Mouse (Mus musculus): ENCODE data around the gene Tardbp. TPM values are rescaled to one million over a fixed set of nuclear protein-coding genes. Genes with fewer than 3 reads are reported as not detected.

The Tardbp gene
- total RNA-seq, 2 experiments from 2014 or later: 112 to 130 TPM

DNA sequence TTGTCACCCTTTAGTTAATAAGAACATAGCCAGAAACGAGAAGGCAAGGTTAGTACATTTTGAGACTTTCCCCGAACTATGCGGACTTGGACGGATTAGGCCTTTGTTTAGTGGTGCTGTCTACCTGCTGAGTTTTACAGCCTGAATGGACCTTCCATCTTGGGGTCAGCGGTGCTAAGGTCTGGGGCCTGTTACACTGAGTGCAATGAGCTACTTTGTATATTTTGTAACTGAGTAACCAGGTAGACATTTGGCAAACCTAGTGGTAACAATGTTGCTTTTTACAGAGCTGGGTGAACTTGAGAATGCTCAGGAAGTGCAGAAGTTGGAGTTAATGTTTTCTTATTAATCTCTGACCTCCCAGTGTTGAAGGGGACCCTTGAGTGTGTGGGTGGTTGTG lies 14.3 kb upstream of the Tardbp start:
- no peak for DNase-seq (ENCODE audit: low spot score)

DNA sequence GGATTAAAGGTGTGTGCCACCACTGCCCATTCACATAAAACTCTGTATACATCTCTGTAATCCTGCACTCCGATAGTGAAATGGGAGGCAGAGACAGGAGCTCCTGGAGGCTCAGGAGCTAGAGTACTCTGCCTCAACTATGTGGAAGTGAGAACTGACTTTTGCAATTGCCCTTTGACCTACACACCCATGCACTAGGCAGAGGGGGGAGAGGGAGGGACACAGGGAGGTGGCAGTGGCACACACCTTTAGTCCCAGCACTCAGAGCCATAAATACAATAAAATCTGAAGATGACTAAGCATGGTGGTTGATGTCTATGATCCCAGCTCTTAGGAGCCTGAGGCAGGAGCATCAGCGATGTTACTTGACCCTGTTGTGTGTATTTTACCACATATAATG lies 12.6 kb upstream of the Tardbp start:
- no peak for DNase-seq (ENCODE audit: low spot score)

DNA sequence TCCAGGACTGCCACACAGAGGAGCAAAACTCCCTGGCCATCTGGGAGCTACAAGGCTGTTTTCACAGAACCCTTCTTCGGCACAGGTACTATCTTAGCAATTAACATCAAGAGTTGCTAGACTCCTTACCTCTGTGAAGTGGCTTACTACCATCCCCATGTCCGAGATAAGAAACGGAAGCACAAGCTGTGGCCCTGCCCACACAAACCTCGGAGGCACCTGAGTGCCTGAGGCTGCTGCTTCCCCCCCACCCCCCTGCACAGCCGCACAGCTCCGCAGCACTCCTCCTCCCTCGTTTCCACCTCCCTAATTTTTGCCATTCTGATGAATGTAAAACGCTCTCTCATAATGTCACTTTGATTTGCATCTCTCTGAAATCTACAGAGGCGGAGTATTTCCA lies 11.5 kb upstream of the Tardbp start:
- DNase-seq (ENCODE audit: low spot score): no peak

GRCm38 (mm10) chr4:148635309-148635708 lies 8.5 kb upstream of the Tardbp start:
- no peak for DNase-seq (ENCODE audit: low spot score)

DNA sequence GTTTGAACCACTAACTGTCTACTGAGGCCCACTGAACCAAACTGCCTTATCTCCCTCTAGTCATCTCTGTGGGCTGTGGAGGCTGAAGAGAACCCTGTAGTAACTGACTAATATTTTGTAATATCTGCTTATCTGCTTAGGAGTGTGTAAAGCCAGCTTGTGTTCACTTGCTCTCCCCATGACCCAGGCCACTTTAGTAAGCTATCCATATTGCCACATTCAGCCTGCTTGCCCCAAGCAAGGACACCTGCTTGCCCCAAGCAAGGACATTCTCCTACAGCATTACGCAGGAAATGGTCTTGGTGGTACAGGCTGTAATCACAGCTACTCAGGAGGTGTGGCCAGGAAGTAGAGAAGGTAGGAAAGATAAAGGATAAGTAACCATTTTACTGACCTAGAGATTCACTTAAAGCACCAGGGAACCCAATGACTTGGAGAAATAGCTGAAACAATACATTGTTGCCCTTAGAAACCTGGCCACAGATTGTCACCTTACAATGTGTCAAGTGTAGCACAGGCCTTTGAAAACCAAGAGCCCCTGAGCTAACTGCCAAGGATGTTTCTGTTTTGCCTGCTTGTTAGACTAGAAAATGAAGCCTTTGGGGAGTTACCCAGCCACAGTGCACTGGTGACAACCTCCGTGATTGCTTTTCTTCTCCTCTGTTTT lies 6.7 kb upstream of the Tardbp start:
- no peak for DNase-seq (ENCODE audit: low spot score)

GRCm38 (mm10) chr4:148632013-148632692 lies 5.3 kb upstream of the Tardbp start:
- no peak for DNase-seq (ENCODE audit: low spot score)

- DNase-seq (ENCODE audit: low spot score): no peak
These were observed 427 bp upstream of the Tardbp start for GRCm38 (mm10) chr4:148627246-148627645.

DNA sequence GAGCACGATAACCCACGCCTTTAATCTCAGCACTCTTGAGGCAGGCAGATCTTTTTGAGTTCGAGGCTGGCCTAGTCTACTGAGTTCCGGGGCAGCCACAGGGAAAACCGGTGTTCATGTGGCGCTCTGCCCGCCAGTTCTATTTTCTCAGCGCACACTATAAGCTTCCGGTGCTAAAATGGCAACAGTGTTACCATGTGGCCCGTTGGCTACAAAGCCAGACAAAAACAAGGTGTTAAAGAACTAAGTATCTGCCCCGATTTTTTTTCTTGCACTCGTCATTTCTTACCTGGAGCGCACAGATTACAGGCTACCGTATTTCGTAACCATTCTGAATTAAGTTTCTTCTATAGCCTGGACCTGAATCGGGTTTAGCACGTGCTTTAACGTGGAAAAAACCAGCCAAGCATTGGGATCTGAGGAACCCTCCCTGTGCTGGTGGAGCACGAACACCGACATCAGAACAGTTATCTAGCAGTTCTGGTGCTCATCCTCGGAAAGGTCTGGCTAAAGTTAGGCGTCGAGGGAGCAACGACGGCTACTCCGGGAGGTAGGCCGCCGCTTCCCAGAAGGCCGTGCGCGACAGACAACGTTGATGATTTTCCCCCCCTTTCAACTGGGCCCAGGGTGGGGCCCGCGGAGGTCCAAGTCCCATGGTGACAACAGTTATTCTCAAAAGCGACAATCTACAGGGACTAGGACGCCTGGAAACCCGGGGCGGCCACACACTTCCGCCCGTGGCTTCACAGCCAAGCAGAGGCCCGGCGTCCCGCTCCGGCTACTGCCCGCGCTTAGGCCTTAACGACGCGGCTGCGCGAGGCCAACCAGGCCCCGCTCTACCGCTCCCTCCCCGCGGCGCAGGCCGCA lies 830 bp downstream of the Tardbp start:
- peak; percentile 24 for DNase-seq (ENCODE audit: low spot score)

GRCm38 (mm10) chr4:148625010-148625409 lies 1.8 kb downstream of the Tardbp start:
- no peak for DNase-seq (ENCODE audit: low spot score)

GRCm38 (mm10) chr4:148623609-148624008 lies 3.2 kb downstream of the Tardbp start:
- DNase-seq (ENCODE audit: low spot score): no peak

DNA sequence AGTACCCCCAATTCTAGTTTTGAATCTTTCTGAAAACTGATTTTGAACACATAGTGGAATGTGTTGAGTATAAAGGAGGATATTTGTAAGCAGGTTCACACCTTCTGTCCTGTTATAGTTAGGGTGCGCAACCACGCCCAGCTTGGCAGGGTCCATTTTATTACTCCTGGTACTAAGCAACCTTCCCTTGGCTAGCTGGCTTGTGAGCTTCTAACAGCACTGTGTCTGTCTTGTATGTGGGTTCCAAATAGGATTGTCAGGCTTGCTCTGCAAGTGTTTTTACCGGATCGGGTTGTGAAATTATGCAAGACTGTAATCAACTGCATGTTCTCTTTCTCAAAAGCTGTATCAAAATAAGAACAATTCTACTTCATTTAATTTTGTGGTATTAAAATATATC lies 4.3 kb downstream of the Tardbp start:
- DNase-seq (ENCODE audit: low spot score): no peak

DNA sequence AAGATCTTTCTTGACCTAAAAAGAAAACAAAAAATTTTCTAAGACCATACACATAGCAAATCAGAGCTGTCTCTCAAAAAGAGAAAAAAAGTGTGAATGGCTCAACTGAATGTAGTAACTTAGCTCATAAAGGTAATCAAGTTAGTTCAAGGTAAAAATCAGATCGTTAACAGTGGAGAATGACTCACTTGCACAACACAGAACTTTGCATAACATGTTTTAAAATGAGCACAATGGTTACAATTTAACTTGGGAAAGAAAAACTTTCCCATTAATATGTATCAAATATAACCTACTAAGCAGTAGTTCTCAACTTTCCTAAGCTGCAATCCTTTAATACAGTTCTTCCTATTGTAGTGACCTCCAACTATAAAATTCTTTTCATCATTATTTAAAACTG lies 6.1 kb downstream of the Tardbp start:
- no peak for DNase-seq (ENCODE audit: low spot score)

GRCm38 (mm10) chr4:148619805-148620204 lies 7.0 kb downstream of the Tardbp start:
- no peak for DNase-seq (ENCODE audit: low spot score)

DNA sequence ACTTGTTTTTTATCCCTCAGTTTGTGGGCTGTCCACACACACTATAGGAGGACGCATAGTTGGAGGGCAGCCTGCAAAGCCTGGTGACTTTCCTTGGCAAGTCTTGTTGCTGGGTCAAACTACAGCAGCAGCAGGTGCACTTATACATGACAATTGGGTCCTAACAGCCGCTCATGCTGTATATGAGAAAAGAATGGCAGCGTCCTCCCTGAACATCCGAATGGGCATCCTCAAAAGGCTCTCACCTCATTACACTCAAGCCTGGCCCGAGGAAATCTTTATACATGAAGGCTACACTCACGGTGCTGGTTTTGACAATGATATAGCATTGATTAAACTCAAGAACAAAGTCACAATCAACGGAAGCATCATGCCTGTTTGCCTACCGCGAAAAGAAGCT lies 13.1 kb downstream of the Tardbp start:
- no peak for DNase-seq (ENCODE audit: low spot score)

DNA sequence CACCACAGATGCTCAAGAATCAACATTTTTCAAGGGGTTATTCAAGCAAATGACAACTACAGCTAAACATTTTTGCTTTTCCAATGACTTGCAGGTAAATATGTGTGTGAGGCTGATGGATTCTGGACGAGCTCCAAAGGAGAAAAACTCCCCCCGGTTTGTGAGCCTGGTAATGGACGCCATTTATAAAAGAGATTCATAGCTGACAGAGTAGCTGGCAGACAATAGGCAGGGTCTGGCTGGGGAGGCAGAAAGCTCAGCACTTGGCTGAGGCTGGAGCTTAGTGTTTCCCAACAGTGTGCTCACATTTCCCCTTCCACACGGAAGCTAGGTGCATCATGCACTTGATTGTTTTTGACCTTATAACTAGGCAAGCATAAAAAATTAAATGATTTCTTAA lies 14.3 kb downstream of the Tardbp start:
- DNase-seq (ENCODE audit: low spot score): no peak

GRCm38 (mm10) chr4:148610631-148611364 lies 16.0 kb downstream of the Tardbp start:
- DNase-seq (ENCODE audit: low spot score): no peak

GRCm38 (mm10) chr4:148609805-148610204 lies 17.0 kb downstream of the Tardbp start:
- no peak for DNase-seq (ENCODE audit: low spot score)

DNA sequence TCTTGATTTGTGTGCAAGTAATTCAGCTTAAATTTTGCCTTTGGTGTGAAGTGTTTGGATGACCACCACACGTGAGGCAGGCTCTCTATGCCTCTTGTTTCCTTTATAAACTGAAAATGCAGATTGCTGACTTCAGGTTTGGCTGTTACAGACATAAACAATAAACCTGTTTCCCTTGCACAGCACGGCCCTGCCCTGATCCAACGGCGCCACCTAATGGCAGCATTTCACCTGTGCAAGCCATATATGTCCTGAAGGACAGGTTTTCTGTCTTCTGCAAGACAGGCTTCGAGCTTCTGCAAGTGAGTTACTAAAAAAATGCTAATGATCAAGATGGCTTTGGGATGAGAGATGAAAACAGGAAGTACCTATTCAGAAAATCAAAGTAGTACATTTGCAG lies 19.1 kb downstream of the Tardbp start:
- peak; percentile 66 for DNase-seq (ENCODE audit: low spot score)

GRCm38 (mm10) chr4:148604541-148605165 lies 22.2 kb downstream of the Tardbp start:
- peak; percentile 48 for DNase-seq (ENCODE audit: low spot score)

GRCm38 (mm10) chr4:148604141-148604540 lies 22.7 kb downstream of the Tardbp start:
- DNase-seq (ENCODE audit: low spot score): no peak

All from gastrocnemius, adult 18-20 months (tissue).